Comparison of ENCODE assay signal across 8 mouse cellular contexts in the genomic region with DNA sequence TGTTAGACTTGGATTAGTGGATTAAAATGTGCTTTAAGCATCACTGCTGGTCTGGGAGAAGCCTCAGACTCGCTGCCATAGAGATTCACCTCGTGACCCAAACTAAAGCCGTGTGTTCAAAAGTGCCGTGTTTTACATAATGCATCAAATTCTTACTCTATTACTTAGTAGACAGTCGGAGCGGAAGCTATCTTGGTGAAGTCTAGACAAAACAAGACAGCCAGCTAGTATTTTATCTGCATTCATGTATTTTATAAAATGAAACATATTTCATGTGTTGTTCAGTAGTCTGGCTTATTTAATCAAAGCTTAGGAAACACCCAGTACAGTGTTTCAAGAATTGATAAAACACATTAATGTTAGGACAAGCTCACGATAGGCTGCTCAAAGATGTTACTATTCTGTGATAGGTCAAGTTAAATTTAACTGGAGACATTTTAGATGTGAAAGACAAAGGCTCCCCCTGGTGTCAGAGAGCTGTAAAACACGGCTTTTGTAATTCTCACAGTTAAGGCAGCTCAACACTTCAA. TPM values are rescaled to one million over a fixed set of nuclear protein-coding genes. Genes with fewer than 3 reads are reported as not detected.
DNase-seq lines count a peak whose midpoint lies in the region; ATAC-seq and TF ChIP-seq lines count a peak whose summit lies in the region.

A gene (minus strand): TSS at position 327 of the 530 bp plus-strand sequence.

- peak; percentile 10; the same call in 1 of the 2 replicates for ATAC-seq in forebrain, embryonic 15.5 days (replicated peaks)
- peak; percentile 53 to 63 for ATAC-seq in hematopoietic stem cell, adult 5-6 weeks (replicated peaks in 1 of 2; ENCODE audit: insufficient read depth in 1 of 2, low FRiP score in 2 of 2, low TSS enrichment in 1 of 2, low read depth in 1 of 2, poor library complexity in 2 of 2, severe bottlenecking in 2 of 2)
- peak; percentile 29 for ATAC-seq in lung, embryonic 14.5 days (ENCODE audit: insufficient read depth)

- TF ChIP-seq POLR2A in olfactory bulb, adult 2 months (IDR thresholded peaks at IDR 0.05; ENCODE audit: insufficient read depth, low read depth, low read length): no peak

- H3K4me3 ChIP-seq in forebrain, embryonic 15.5 days: peak within 1 kb of the TSS; percentile 87
- H3K4me3 ChIP-seq in lung, embryonic 14.5 days (ENCODE audit: low read depth, low read length): peak within 1 kb of the TSS; percentile 63
- H3K4me3 ChIP-seq in olfactory bulb, adult 2 months (ENCODE audit: insufficient read depth, low read depth, low read length): peak within 1 kb of the TSS; percentile 92

- TF ChIP-seq CTCF in lung, embryonic 14.5 days (IDR thresholded peaks at IDR 0.05; ENCODE audit: low read depth): peak; percentile 77
- TF ChIP-seq CTCF in olfactory bulb, adult 2 months (IDR thresholded peaks at IDR 0.05; ENCODE audit: insufficient read depth, low read depth, low read length): no peak

- peak within 1 kb of the TSS; percentile 100 for H3K27ac ChIP-seq in forebrain, embryonic 15.5 days (replicated peaks)
- H3K27ac ChIP-seq in lung, embryonic 14.5 days (ENCODE audit: low read depth): peak within 1 kb of the TSS; percentile 100
- peak within 1 kb of the TSS; percentile 95 for H3K27ac ChIP-seq in olfactory bulb, adult 2 months (ENCODE audit: insufficient read depth, low read depth, low read length)

- H3K4me2 ChIP-seq in forebrain, embryonic 15.5 days (replicated peaks): peak within 1 kb of the TSS; percentile 79
- H3K4me2 ChIP-seq in lung, embryonic 14.5 days: peak within 1 kb of the TSS; percentile 80

- no peaks in the 10 kb centered on the region for H3K27me3 ChIP-seq in forebrain, embryonic 15.5 days
- H3K27me3 ChIP-seq in lung, embryonic 14.5 days (ENCODE audit: insufficient read depth, low read length): no peaks in the 10 kb centered on the region

- whole genome bisulfite sequencing in forebrain, embryonic 15.5 days: 1% methylated on average over 8 of the region's 8 CpGs
- 1% methylated on average over 8 of the region's 8 CpGs for WGBS in lung, embryonic 14.5 days
- 1% methylated on average over 8 of the region's 8 CpGs for WGBS in olfactory bulb, adult 2 months

- H3K36me3 ChIP-seq in forebrain, embryonic 15.5 days: no peaks in the 10 kb centered on the region
- H3K36me3 ChIP-seq in lung, embryonic 14.5 days (ENCODE audit: insufficient read depth): peaks cover 9% of the 10 kb centered on the region; the same call in 1 of the 2 replicates

- peaks cover 6% of the 10 kb centered on the region for H3K4me1 ChIP-seq in forebrain, embryonic 15.5 days
- H3K4me1 ChIP-seq in lung, embryonic 14.5 days (ENCODE audit: insufficient read depth): 0 out of 2 replicates have a peak, but pooled peaks cover 3% of the 10 kb centered on the region
- H3K4me1 ChIP-seq in olfactory bulb, adult 2 months (ENCODE audit: control insufficient read depth, insufficient read depth, low read length): no peaks in the 10 kb centered on the region

- peak within 1 kb of the TSS; percentile 86 for H3K9ac ChIP-seq in forebrain, embryonic 15.5 days (replicated peaks)
- H3K9ac ChIP-seq in lung, embryonic 14.5 days: peak within 1 kb of the TSS; percentile 80

- DNase-seq in Muller cell, postnatal 12 days (ENCODE audit: inconsistent ontology term): peak; percentile 89
- DNase-seq in cerebellum, adult 18-20 months: peak; percentile 81
- DNase-seq in layer of hippocampus, adult 8-10 months (ENCODE audit: low spot score in 2 of 2): peak; percentile 78 to 85
- peak; percentile 97 for DNase-seq in lung, embryonic 14.5 days
- peak; percentile 34 to 57 for DNase-seq in thymus, adult 18-20 months

- no peaks in the 10 kb centered on the region for H3K9me3 ChIP-seq in forebrain, embryonic 15.5 days
- no peaks in the 10 kb centered on the region for H3K9me3 ChIP-seq in lung, embryonic 14.5 days (ENCODE audit: low read depth, low read length)

RNA-seq across cellular contexts. Expression of the gene that starts here (rescaled TPM):
- 8.6 and 8.7 TPM in 2 replicates for polyA plus RNA-seq in forebrain, embryonic 15.5 days (2015; fragmentation: Nextera tagmentation; extraction: Ambion mirVana)
- total RNA-seq in hematopoietic stem cell, adult 5-6 weeks (2017): 3.9 and 4.3 TPM in 2 replicates
- total RNA-seq in layer of hippocampus, adult 8-10 months (2022): 1 to 10 TPM; 6.5 to 9.3 (median 8.1) TPM
- 6.8 and 6.9 TPM in 2 replicates for polyA plus RNA-seq in lung, embryonic 14.5 days (2014; fragmentation: Nextera tagmentation; extraction: Ambion mirVana)
- not detected in 2 replicates for polyA plus RNA-seq in olfactory bulb, adult 2 months (2012; ENCODE audit: insufficient read depth, insufficient read length, low replicate concordance, missing spikeins)

Comparison
In these comparisons a context has a peak if more than half of its experiments do, and no peak if none do; other contexts are left out.
1. Peak in every context shown above with its lines: DNase-seq, ATAC-seq, H3K4me3 ChIP-seq and H3K27ac ChIP-seq.
2. DNase-seq: peak in every context shown above with its lines; median percentile 97 in lung, embryonic 14.5 days; 89 in Muller cell, postnatal 12 days; 82 in layer of hippocampus, adult 8-10 months; 81 in cerebellum, adult 18-20 months; 46 in thymus, adult 18-20 months.